Mouse (Mus musculus): ENCODE data around the gene Capn9.

DNA sequence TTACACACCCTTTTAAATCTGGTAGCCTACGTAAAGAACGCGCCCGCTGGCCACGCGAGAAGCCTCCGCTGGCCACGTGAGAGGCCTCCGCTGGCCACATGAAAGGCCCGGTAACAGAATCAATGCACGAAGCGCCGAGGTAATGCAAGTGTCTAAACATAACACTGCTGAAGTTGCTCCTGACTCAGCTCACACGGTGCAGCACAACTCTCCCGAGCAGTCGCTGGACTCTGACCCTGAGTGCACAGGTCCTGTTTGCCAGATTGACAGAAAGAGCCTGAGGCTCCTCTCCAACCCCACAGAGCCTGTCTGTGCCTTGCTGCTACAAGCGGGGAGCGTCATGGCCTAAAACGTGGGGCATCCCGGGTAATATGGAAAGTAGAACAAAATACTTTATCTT lies 75.9 kb downstream of the Capn9 start:
- TF ChIP-seq CTCF (IDR thresholded peaks at IDR 0.05) (no peak), EP300 (IDR thresholded peaks at IDR 0.05) (no peak)
